Comparison of ENCODE assay signal across 8 mouse cellular contexts in genomic region chr1:175625990-175626692, GRCm38 (mm10). TPM values are rescaled to one million over a fixed set of nuclear protein-coding genes. Genes with fewer than 3 reads are reported as not detected.
A peak's percentile ranks its signal among the peaks of the same experiment; 100 is the strongest.
DNase-seq lines count a peak whose midpoint lies in the region; ATAC-seq and TF ChIP-seq lines count a peak whose summit lies in the region.

No protein-coding gene starts in this region.

- H3K4me2 ChIP-seq in heart, embryonic 13.5 days = peak overlapping the region; percentile 88
- peak overlapping the region; percentile 79 for H3K4me2 ChIP-seq in limb, embryonic 14.5 days (replicated peaks; ENCODE audit: low read depth, low read length, severe bottlenecking)
- H3K4me2 ChIP-seq in midbrain, embryonic 14.5 days (ENCODE audit: low read length) = peak overlapping the region; percentile 63

- TF ChIP-seq POLR2A in testis, adult 2 months (IDR thresholded peaks at IDR 0.05; ENCODE audit: control insufficient read depth, low read depth, low read length) = no peak
- no peak for TF ChIP-seq POLR2A in limb, embryonic 14.5 days (IDR thresholded peaks at IDR 0.05; ENCODE audit: borderline replicate concordance, extremely low read depth, insufficient read depth, insufficient read length)

- peak overlapping the region; percentile 77; the same call in 1 of the 2 replicates for H3K4me3 ChIP-seq in testis, adult 2 months (ENCODE audit: control insufficient read depth, low read depth, low read length)
- H3K4me3 ChIP-seq in heart, embryonic 13.5 days = peak overlapping the region; percentile 93
- H3K4me3 ChIP-seq in limb, embryonic 14.5 days (replicated peaks; ENCODE audit: low read length) = peak overlapping the region; percentile 76
- peak overlapping the region; percentile 95 for H3K4me3 ChIP-seq in midbrain, embryonic 14.5 days (replicated peaks; ENCODE audit: low read depth, low read length)

- peak; percentile 28 for DNase-seq in adrenal gland, postnatal 14 days
- DNase-seq in adrenal gland, adult (ENCODE audit: inconsistent age in 2 of 2, low spot score in 1 of 2) = no peak
- DNase-seq in testis, postnatal 10 days (ENCODE audit: low spot score) = no peak
- peak; percentile 61 for DNase-seq in limb, embryonic 14.5 days (ENCODE audit: low spot score)
- DNase-seq in midbrain, embryonic 14.5 days = peak; percentile 73
- no peak for DNase-seq in ovary, postnatal 36 days (ENCODE audit: low spot score)

- H3K27ac ChIP-seq in testis, adult 2 months (ENCODE audit: control insufficient read depth, insufficient read depth, low read depth, low read length) = peak overlapping the region; percentile 75
- peak overlapping the region; percentile 90 for H3K27ac ChIP-seq in heart, embryonic 13.5 days (replicated peaks)
- H3K27ac ChIP-seq in limb, embryonic 14.5 days (replicated peaks; ENCODE audit: low read depth, low read length) = peak overlapping the region; percentile 56
- H3K27ac ChIP-seq in midbrain, embryonic 14.5 days (replicated peaks; ENCODE audit: low read depth, low read length) = no peak overlapping the region

- no peaks in the 10 kb centered on the region for H3K27me3 ChIP-seq in testis, adult 2 months (ENCODE audit: control insufficient read depth, insufficient read depth, low read length)
- H3K27me3 ChIP-seq in heart, embryonic 13.5 days (replicated peaks) = no peaks in the 10 kb centered on the region
- no peaks in the 10 kb centered on the region for H3K27me3 ChIP-seq in limb, embryonic 14.5 days (ENCODE audit: control insufficient read depth, insufficient read depth, low read length)
- no peaks in the 10 kb centered on the region for H3K27me3 ChIP-seq in midbrain, embryonic 14.5 days (ENCODE audit: control insufficient read depth, insufficient read depth, low read length)

- 81% methylated on average over 1 of the region's 1 CpGs for WGBS in heart, embryonic 13.5 days
- WGBS in limb, embryonic 14.5 days = 90% methylated on average over 1 of the region's 1 CpGs
- 89% methylated on average over 1 of the region's 1 CpGs for WGBS in midbrain, embryonic 14.5 days

- no peak for TF ChIP-seq CTCF in testis, adult 2 months (IDR thresholded peaks at IDR 0.05; ENCODE audit: control insufficient read depth, insufficient read depth, insufficient replicate concordance, low read depth, low read length)

- peak overlapping the region; percentile 70 for H3K9ac ChIP-seq in heart, embryonic 13.5 days
- H3K9ac ChIP-seq in limb, embryonic 14.5 days (ENCODE audit: low read depth, low read length, severe bottlenecking) = no peak overlapping the region; the same call in 1 of the 2 replicates
- 0 out of 2 replicates have a peak overlapping the region, but pooled peaks have one; percentile 23 for H3K9ac ChIP-seq in midbrain, embryonic 14.5 days (replicated peaks; ENCODE audit: low read length)

- no peak for ATAC-seq in heart, embryonic 13.5 days (ENCODE audit: extremely low read depth, insufficient number of reproducible peaks, low FRiP score, low TSS enrichment)
- no peak; the same call in 1 of the 2 replicates for ATAC-seq in limb, embryonic 14.5 days (ENCODE audit: low FRiP score, low read depth)
- peak; percentile 44; the same call in 1 of the 2 replicates for ATAC-seq in midbrain, embryonic 14.5 days (ENCODE audit: low FRiP score, low TSS enrichment)

- H3K9me3 ChIP-seq in heart, embryonic 13.5 days = no peaks in the 10 kb centered on the region
- H3K9me3 ChIP-seq in limb, embryonic 14.5 days (ENCODE audit: control insufficient read depth, low read length) = no peaks in the 10 kb centered on the region
- H3K9me3 ChIP-seq in midbrain, embryonic 14.5 days (ENCODE audit: control insufficient read depth, low read length) = no peaks in the 10 kb centered on the region

- H3K4me1 ChIP-seq in testis, adult 2 months (ENCODE audit: control insufficient read depth, insufficient read depth, low read length) = no peaks in the 10 kb centered on the region
- peaks cover 25% of the 10 kb centered on the region for H3K4me1 ChIP-seq in heart, embryonic 13.5 days
- peaks cover 6% of the 10 kb centered on the region for H3K4me1 ChIP-seq in limb, embryonic 14.5 days (ENCODE audit: control insufficient read depth, insufficient read depth, low read length)
- peaks cover 7% of the 10 kb centered on the region for H3K4me1 ChIP-seq in midbrain, embryonic 14.5 days (ENCODE audit: control insufficient read depth, insufficient read depth, low read length)

- no peaks in the 10 kb centered on the region for H3K36me3 ChIP-seq in testis, adult 2 months (ENCODE audit: control insufficient read depth, insufficient read depth, low read length)
- no peaks in the 10 kb centered on the region for H3K36me3 ChIP-seq in heart, embryonic 13.5 days
- H3K36me3 ChIP-seq in limb, embryonic 14.5 days (ENCODE audit: control insufficient read depth, insufficient read depth, low read length) = no peaks in the 10 kb centered on the region
- H3K36me3 ChIP-seq in midbrain, embryonic 14.5 days (ENCODE audit: control insufficient read depth, insufficient read depth, low read length) = no peaks in the 10 kb centered on the region

RNA-seq across cellular contexts. Expression of gene Fh1, which starts 0.7 kb away (rescaled TPM):
- 399 and 403 TPM in 2 replicates for total RNA-seq in adrenal gland, postnatal 14 days (2021)
- 22.6 and 24.0 TPM in 2 replicates for polyA plus RNA-seq in testis, adult 2 months (2012; rRNA removed)
- polyA plus RNA-seq in heart, embryonic 13.5 days (2015; fragmentation: Nextera tagmentation; extraction: Ambion mirVana) = 211 and 247 TPM in 2 replicates
- polyA plus RNA-seq in limb, embryonic 14.5 days (2012; rRNA removed) = 68.3 and 85.1 TPM in 2 replicates
- polyA plus RNA-seq in limb, embryonic 14.5 days (2014; fragmentation: Nextera tagmentation; extraction: Ambion mirVana) = 106 and 113 TPM in 2 replicates
- polyA plus RNA-seq in midbrain, embryonic 14.5 days (2014; fragmentation: Nextera tagmentation; extraction: Ambion mirVana) = 81.5 and 87.7 TPM in 2 replicates

RNA-seq across cellular contexts. Expression of gene Kmo, which starts 6.0 kb away (rescaled TPM):
- 3.5 and 11.5 TPM in 2 replicates for total RNA-seq in adrenal gland, postnatal 14 days (2021)
- polyA plus RNA-seq in testis, adult 2 months (2012; rRNA removed) = 0.72 and 1.0 TPM in 2 replicates
- 0.07 and 0.17 TPM in 2 replicates for polyA plus RNA-seq in heart, embryonic 13.5 days (2015; fragmentation: Nextera tagmentation; extraction: Ambion mirVana)
- polyA plus RNA-seq in limb, embryonic 14.5 days (2012; rRNA removed) = 0.21 and 0.36 TPM in 2 replicates
- 0.22 and 0.55 TPM in 2 replicates for polyA plus RNA-seq in limb, embryonic 14.5 days (2014; fragmentation: Nextera tagmentation; extraction: Ambion mirVana)
- not detected in 2 replicates for polyA plus RNA-seq in midbrain, embryonic 14.5 days (2014; fragmentation: Nextera tagmentation; extraction: Ambion mirVana)

Comparison
In these comparisons a context has a peak if more than half of its experiments do, and no peak if none do; other contexts are left out.
1. DNase-seq: peak in adrenal gland, postnatal 14 days (single experiment), limb, embryonic 14.5 days (single experiment) and midbrain, embryonic 14.5 days (single experiment); none in adrenal gland, adult (0 of 2), testis, postnatal 10 days (single experiment) and ovary, postnatal 36 days (single experiment).
2. Peak in every context shown above with its lines, with median percentiles within 50 percentile points of each other: H3K4me3 ChIP-seq and H3K4me2 ChIP-seq.